Mouse (Mus musculus) kidney, adult 8-10 months (tissue): ENCODE measurements around the gene Pias4.
A peak's percentile ranks its signal among the peaks of the same experiment; 100 is the strongest.

ENCODE experiments used
- DNase-seq, 2 experiments: peaks; one replicate each; pipeline ENCODE4 v3.0.0; 2022

The Pias4 gene

GRCm38 (mm10) chr10:81168521-81169244, 960 bp upstream of the Pias4 start:
- DNase-seq: peak; percentile 88 to 90

- no peak for DNase-seq
Observed at GRCm38 (mm10) chr10:81168087-81168431, 336 bp upstream of the Pias4 start.

GRCm38 (mm10) chr10:81165118-81165517, 2.6 kb downstream of the Pias4 start:
- no peak for DNase-seq

GRCm38 (mm10) chr10:81162318-81162652, 5.4 kb downstream of the Pias4 start:
- no peak for DNase-seq

GRCm38 (mm10) chr10:81161602-81162317, 6.0 kb downstream of the Pias4 start:
- peak; percentile 63 to 64 for DNase-seq

GRCm38 (mm10) chr10:81154736-81155135, 13.0 kb downstream of the Pias4 start:
- no peak for DNase-seq

GRCm38 (mm10) chr10:81154313-81154712, 13.4 kb downstream of the Pias4 start:
- no peak for DNase-seq

- no peak for DNase-seq
Observed at GRCm38 (mm10) chr10:81152609-81153008, 15.1 kb downstream of the Pias4 start.

GRCm38 (mm10) chr10:81151261-81151660, 16.5 kb downstream of the Pias4 start:
- DNase-seq: no peak

GRCm38 (mm10) chr10:81146296-81146695, 21.4 kb downstream of the Pias4 start:
- no peak for DNase-seq

- DNase-seq: no peak
Observed at GRCm38 (mm10) chr10:81145778-81146177, 21.9 kb downstream of the Pias4 start.

- no peak for DNase-seq
Observed at GRCm38 (mm10) chr10:81145307-81145706, 22.4 kb downstream of the Pias4 start.

GRCm38 (mm10) chr10:81144667-81145066, 23.1 kb downstream of the Pias4 start:
- no peak for DNase-seq

- DNase-seq: no peak
Observed at GRCm38 (mm10) chr10:81143845-81144437, 23.8 kb downstream of the Pias4 start.

GRCm38 (mm10) chr10:81143157-81143633, 24.5 kb downstream of the Pias4 start:
- no peak for DNase-seq

GRCm38 (mm10) chr10:81142551-81142981, 25.2 kb downstream of the Pias4 start:
- DNase-seq: no peak

- no peak for DNase-seq
Observed at GRCm38 (mm10) chr10:81141455-81142210, 26.1 kb downstream of the Pias4 start.

- no peak for DNase-seq
Observed at GRCm38 (mm10) chr10:81140717-81141454, 26.8 kb downstream of the Pias4 start.

GRCm38 (mm10) chr10:81140005-81140404, 27.7 kb downstream of the Pias4 start:
- DNase-seq: no peak

GRCm38 (mm10) chr10:81139529-81139846, 28.2 kb downstream of the Pias4 start:
- no peak for DNase-seq

GRCm38 (mm10) chr10:81138821-81139528, 28.7 kb downstream of the Pias4 start:
- DNase-seq: no peak
